Mouse (Mus musculus): Measurements from ENCODE around the gene Ica1.

DNA sequence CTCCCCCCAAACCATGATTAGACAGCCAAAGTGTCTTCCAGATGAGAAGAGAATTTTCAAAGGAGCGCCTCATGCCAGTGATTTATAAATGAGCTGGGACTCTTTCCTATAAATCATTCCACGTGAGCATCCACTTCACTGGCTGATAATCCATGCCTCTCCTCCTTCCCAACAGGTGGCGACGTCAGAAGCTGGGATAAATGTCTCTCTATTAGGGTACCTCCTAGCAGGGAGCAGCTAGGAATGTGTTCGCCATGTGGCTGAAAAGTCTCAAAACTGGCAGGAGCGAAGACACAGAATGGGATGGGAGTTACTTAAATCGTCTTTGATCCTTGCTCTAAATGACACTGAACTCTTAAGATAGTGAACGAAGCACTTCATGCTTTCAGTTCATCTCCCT, 146.9 kb downstream of the Ica1 start:
- TF ChIP-seq CTCF (IDR thresholded peaks at IDR 0.05; ENCODE audit: control insufficient read depth, insufficient read depth, insufficient replicate concordance, low read depth, low read length): no peak
- no peak for TF ChIP-seq POLR2A (IDR thresholded peaks at IDR 0.05; ENCODE audit: control insufficient read depth, low read depth, low read length)
